Mouse (Mus musculus) megakaryocyte, embryonic 14.5 days (primary cell): Measurements from ENCODE around the gene Hist1h2ab.

ENCODE experiments used
- FLI1 ChIP-seq: IDR thresholded peaks from 2 replicates; pipeline ENCODE4 v1.6.1; 2012; ENCODE audit warnings: low read length, inconsistent platforms, mixed read lengths
- GATA1 ChIP-seq: IDR thresholded peaks from 3 replicates; pipeline ENCODE4 v1.6.1; 2012; ENCODE audit warnings: mixed read lengths, low read length, inconsistent platforms, borderline replicate concordance

- TF ChIP-seq GATA1 (no peak), FLI1 (no peak)
Measured at GRCm38 (mm10) chr13:23738677-23739068, 12.3 kb upstream of the Hist1h2ab start, which contains the start of gene Hist1h1c.
